Mouse (Mus musculus): ENCODE data around the gene AF067061. TPM values are rescaled to one million over a fixed set of nuclear protein-coding genes. Genes with fewer than 3 reads are reported as not detected.
"Not testable (repeated sequence)": the region's sequence is repeated elsewhere in the genome, so short reads cannot be mapped to it uniquely, and the experiment has no call there.

AF067061 gene
- polyA plus RNA-seq (2015; fragmentation: Nextera tagmentation; extraction: Ambion mirVana): not detected in 2 replicates

- DNase-seq (ENCODE audit: low spot score): not testable (repeated sequence)
These were observed at the start of gene AF067061 for GRCm38 (mm10) chr13:120262870-120263269. Gene AF067061, plus strand, starts transcription at chr13:120263114.

- DNase-seq (ENCODE audit: low spot score): not testable (repeated sequence)
These were observed 47.1 kb upstream of the AF067061 start, which contains the start of gene Gm21762 for GRCm38 (mm10) chr13:120215847-120216246. Gene Gm21762, minus strand, starts transcription at chr13:120215947.

- not testable (repeated sequence) for DNase-seq (ENCODE audit: low spot score)
These were observed 42.0 kb upstream of the AF067061 start for GRCm38 (mm10) chr13:120220922-120221321.

DNA sequence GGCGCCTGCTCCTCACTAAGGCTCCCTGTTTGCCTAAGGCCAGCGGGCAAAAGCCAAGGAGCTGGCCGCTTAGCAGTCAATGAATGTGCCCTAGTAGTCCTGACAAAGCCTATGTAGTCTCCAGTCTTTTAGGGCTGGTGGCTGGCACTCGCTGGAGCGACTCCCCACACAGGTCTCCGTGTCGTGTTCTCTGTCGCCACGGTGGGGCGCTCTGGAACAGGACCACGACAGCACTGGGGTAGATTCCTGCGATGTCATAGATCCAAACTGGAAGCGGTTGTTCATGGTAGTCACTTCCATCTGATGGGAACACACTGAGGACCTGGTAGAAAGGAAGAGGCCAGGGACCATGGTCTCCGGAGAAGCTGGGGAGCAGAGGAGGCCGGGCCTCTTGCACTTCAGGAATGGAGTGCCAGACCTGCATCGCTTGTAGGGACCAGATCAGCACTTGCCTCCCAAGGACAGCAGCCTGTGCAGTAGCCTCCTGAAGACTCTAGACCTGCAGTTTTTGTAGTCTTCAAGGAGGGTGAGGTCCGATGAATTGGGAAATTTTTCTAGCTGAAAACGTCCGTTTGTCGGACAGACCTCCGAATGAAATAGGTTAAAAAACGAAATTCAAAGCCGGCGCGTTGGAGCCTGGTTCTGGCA lies 39.8 kb upstream of the AF067061 start:
- DNase-seq (ENCODE audit: low spot score): not testable (repeated sequence)

DNA sequence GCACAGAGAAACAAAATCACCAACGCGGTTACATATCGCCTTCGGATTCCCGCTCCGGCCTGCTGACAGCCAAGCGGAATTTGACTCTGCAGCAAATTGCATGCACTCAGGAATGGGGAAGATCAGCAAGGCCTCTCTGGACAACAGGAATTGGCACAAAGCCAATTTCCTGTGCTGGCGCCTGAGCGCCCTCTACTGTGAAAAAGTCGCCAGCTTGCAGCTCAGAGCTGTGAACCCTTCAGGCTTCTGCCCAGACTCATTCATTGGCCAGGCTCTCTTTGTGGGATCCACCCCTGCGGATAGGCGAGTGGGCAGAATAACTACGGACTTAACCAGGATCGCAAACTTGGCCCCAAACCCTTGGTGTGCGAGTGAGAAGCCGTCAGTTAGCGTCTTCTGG lies 31.1 kb upstream of the AF067061 start:
- not testable (repeated sequence) for DNase-seq (ENCODE audit: low spot score)

DNA sequence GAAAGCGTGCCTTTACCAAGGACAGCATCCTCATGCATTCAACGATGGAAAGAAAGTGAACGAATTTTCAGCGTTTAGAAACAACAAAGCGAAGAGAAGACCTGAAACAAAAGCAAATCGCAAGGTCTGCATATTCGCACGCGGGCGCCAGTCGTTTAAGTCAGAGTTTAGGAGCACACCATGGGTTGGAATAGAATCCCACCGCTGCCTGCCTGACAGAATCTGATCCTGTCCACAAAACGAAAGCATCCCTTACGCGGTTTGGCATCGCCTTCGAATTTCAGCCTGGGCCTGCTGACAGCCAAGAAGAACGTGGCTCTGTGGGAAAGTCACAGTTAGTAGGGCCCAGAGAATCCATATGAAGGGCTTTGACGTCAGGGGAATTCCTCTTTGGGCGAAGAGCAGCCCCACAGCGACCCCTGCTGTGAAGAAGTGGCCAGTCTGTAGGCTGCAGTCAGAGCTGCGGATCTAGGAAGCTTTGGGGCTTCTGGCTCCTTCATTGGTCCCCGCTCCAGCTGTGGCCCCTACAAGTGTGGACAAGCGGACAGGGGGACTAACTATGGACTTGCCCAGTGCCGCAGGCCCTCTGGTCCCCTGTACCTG lies 30.4 kb upstream of the AF067061 start:
- not testable (repeated sequence) for DNase-seq (ENCODE audit: low spot score)

DNA sequence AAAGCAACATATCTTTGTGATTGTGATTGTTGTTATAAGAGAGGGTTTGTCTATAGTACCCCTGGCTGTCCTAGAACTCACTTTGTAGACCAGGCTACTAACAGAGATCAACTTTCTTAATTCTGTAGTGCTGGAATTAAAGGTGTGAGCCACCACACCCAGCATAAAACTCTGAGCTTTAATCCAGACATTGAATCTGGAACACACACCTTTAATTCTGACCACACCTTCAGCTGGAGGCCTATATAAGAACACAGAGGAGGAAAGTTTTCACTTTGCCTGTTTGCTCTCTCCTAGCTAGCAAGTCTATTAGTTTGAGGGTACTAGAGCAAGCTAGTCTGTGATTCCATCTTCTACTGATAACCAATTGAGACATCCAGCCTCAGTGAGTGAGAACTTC lies 24.1 kb upstream of the AF067061 start, which contains the start of gene Gm21731:
Gene Gm21731, plus strand, starts transcription at position 301 of the 400 bp plus-strand sequence.
- DNase-seq (ENCODE audit: low spot score): not testable (repeated sequence)

GRCm38 (mm10) chr13:120251208-120251924 lies 11.5 kb upstream of the AF067061 start:
- not testable (repeated sequence) for DNase-seq (ENCODE audit: low spot score)

GRCm38 (mm10) chr13:120258817-120259658 lies 3.9 kb upstream of the AF067061 start:
- not testable (repeated sequence) for DNase-seq (ENCODE audit: low spot score)

GRCm38 (mm10) chr13:120259718-120260117 lies 3.2 kb upstream of the AF067061 start:
- not testable (repeated sequence) for DNase-seq (ENCODE audit: low spot score)

DNA sequence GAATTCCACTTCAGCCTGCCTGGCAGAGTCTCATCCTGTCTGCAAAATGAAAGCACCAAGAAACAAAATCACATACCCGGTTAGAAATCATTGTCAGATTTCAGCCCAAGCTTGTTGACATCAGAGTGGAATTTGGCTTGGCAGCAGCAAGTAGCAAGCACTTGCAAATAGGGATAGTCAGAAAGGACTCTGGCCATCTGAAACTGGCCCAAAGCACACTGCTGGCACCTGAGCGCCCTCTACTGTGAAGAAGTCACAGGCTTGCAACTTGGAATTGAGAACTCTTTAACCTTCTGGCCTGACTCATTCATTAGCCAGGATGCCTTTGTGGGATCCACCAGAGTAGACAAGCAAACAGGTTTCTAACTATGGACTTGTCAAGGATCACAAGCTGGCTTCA lies 14.9 kb downstream of the AF067061 start:
- not testable (repeated sequence) for DNase-seq (ENCODE audit: low spot score)

- DNase-seq (ENCODE audit: low spot score): no peak
These were observed 15.9 kb downstream of the AF067061 start for GRCm38 (mm10) chr13:120278784-120279183.

DNA sequence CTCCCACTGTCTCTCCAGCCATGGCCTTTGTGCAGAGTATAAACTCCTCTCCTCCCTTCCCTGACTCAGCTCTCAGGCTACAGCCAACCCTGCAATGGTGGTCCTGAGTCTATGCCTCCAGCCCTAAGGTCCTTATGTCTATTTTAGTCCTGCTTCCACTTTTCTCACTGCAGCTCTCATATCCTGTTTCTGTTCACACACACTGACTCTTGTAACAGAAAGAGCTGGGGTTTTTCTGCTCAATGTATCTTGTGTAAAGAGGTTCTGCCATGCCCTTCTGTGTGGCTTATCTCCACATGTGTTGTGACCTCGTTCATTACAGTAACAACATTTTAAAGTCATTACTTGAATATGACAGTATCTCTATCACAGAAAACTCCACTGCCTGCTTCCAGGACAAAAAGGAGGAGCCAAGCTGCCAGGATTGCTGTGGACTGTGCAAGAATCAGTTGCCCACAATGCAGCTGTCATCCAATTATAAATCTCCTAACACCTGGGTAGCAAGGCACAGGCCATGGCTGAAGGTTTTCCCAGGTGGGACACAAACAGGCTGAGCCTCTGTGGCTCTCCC lies 36.5 kb downstream of the AF067061 start:
- peak; percentile 44 for DNase-seq (ENCODE audit: low spot score)

- peak; percentile 84 for DNase-seq (ENCODE audit: low spot score)
These were observed 37.1 kb downstream of the AF067061 start, which contains the start of gene BC147527 for GRCm38 (mm10) chr13:120299991-120300442. Gene BC147527, plus strand, starts transcription at chr13:120300392.

- no peak for DNase-seq (ENCODE audit: low spot score)
These were observed 37.9 kb downstream of the AF067061 start for GRCm38 (mm10) chr13:120300853-120301252.

GRCm38 (mm10) chr13:120310749-120311148 lies 47.8 kb downstream of the AF067061 start:
- no peak for DNase-seq (ENCODE audit: low spot score)

DNA sequence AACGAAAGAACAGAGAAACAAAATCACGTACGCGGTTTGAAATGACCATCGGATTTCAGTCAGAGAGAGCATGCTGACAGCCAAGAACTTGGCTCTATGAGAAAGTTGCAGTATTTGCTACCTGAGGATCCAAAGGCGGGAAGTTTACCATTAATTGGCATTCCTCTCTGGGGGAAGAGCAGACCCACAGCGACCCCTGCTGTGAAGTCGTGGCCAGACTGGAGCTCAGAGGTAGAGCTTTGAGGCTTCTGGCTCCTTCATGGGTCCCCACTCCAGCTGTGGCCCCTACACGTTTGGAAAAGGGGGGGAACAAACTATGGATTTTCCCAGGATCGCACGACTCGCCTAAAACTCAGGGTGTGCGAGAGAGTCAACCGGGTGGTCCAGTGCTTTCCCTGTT lies 50.7 kb downstream of the AF067061 start:
- peak; percentile 63 for DNase-seq (ENCODE audit: low spot score)

Measured in thymus, postnatal 0 days (tissue).